Mouse (Mus musculus) embryonic facial prominence, embryonic 15.5 days (tissue): Measurements from ENCODE around the gene Cyp2t4. TPM values are rescaled to one million over a fixed set of nuclear protein-coding genes. Genes with fewer than 3 reads are reported as not detected.

Source experiments
- ATAC-seq: fragments of 200-750 bp; cut with Nextera tagmentation; 2 replicates; pipeline ENCODE4 v1.8.0; 2017; ENCODE audit warnings: low read depth, moderate TSS enrichment; ENCODE audit not compliant: insufficient number of reproducible peaks, low FRiP score, low TSS enrichment
- H3K27ac ChIP-seq: fragments of 300-500 bp; sonication (generic); replicated peaks from 2 replicates; pipeline ENCODE4 v1.5.1; 2015; ENCODE audit warnings: mild to moderate bottlenecking, inconsistent platforms
- H3K27me3 ChIP-seq: fragments of 300-500 bp; sonication (generic); 2 replicates; pipeline ENCODE4 v1.6.1; 2015; ENCODE audit warnings: inconsistent platforms
- H3K36me3 ChIP-seq: fragments of 300-500 bp; sonication (generic); 2 replicates; pipeline ENCODE4 v1.6.1; 2015; ENCODE audit warnings: mild to moderate bottlenecking, inconsistent platforms
- H3K4me1 ChIP-seq: fragments of 300-500 bp; sonication (generic); 2 replicates; pipeline ENCODE4 v1.6.1; 2015; ENCODE audit warnings: inconsistent platforms
- H3K4me2 ChIP-seq: fragments of 300-500 bp; sonication (generic); replicated peaks from 2 replicates; pipeline ENCODE4 v1.6.1; 2015; ENCODE audit warnings: mild to moderate bottlenecking, inconsistent platforms
- H3K4me3 ChIP-seq: fragments of 300-500 bp; sonication (generic); replicated peaks from 2 replicates; pipeline ENCODE4 v1.5.1; 2015; ENCODE audit warnings: mild to moderate bottlenecking, inconsistent platforms
- H3K9ac ChIP-seq: fragments of 300-500 bp; sonication (generic); 2 replicates; pipeline ENCODE4 v1.6.1; 2015; ENCODE audit warnings: inconsistent platforms
- H3K9me3 ChIP-seq: fragments of 300-500 bp; sonication (generic); replicated peaks from 2 replicates; pipeline ENCODE4 v1.6.1; 2016; ENCODE audit warnings: inconsistent platforms
- WGBS: fragments of 180-500 bp; shearing (Covaris S2); methylation state at CpG from one replicate; pipeline ENCODE4 v1.1.7; 2015; 5-methylcytosine and 5-hydroxymethylcytosine counted together
- polyA plus RNA-seq: library from polyadenylated mRNA; unstranded; fragments of >200 nt; fragmentation: Nextera tagmentation; extraction: Ambion mirVana; gene quantifications from 2 replicates; pipeline ENCODE4 v1.2.1, GENCODE M21; 2015

Gene Cyp2t4
- polyA plus RNA-seq, 1 experiment from 2014 or later: 2.1 TPM

DNA sequence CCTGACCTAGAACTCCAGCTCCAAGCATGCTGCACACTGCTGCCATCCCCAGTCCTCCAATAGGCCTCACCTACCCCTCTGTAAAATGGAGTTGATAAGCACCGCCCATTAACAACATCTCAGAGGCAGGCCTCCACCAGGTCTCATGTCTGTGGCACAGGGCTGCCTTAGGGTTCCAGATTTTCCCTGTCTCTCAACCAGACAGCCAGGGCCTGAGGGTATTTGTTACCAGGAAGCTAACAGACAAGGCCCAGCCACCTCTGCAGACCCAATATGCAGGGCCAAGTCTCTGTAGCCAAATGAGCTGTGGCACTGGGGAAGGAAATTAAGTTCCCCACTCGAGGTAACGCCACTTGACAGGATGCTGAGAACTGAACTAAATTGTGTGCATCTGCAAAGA lies 7.4 kb downstream of the Cyp2t4 start:
- peaks cover 62% of the 10 kb centered on the region for H3K4me1 ChIP-seq
- no peak overlapping the region for H3K9ac ChIP-seq
- H3K4me3 ChIP-seq: no peak overlapping the region
- H3K4me2 ChIP-seq: no peak overlapping the region
- H3K27me3 ChIP-seq: no peaks in the 10 kb centered on the region
- peaks cover 40% of the 10 kb centered on the region for H3K36me3 ChIP-seq
- H3K9me3 ChIP-seq: no peaks in the 10 kb centered on the region
- no peak for ATAC-seq
- H3K27ac ChIP-seq: no peak overlapping the region
- WGBS: 78% methylated on average over 3 of the region's 3 CpGs

DNA sequence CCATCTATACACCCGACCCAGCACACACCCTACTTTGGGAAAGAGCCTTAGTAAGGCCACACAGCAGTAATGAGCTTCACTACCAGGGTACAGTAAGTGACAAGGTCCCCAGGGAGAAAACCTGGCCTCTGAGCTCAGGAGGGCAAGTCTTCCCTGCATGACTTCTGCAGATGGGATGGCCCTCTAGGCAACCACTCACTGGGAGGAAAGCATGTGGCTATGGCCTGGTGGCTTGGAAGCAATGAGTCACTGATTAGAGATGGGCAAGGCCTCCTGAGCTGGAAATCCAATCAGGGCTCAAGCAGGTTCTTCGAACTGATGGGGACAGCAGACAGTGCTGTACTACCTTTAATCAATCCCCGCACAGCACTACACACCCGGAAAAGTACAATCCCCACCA lies 8.2 kb downstream of the Cyp2t4 start:
- ATAC-seq: no peak
- no peaks in the 10 kb centered on the region for H3K9me3 ChIP-seq
- H3K27me3 ChIP-seq: no peaks in the 10 kb centered on the region
- no peak overlapping the region for H3K9ac ChIP-seq
- H3K4me2 ChIP-seq: no peak overlapping the region
- whole genome bisulfite sequencing: 77% methylated on average over 4 of the region's 4 CpGs
- H3K36me3 ChIP-seq: peaks cover 40% of the 10 kb centered on the region
- no peak overlapping the region for H3K4me3 ChIP-seq
- peaks cover 62% of the 10 kb centered on the region for H3K4me1 ChIP-seq
- no peak overlapping the region for H3K27ac ChIP-seq

DNA sequence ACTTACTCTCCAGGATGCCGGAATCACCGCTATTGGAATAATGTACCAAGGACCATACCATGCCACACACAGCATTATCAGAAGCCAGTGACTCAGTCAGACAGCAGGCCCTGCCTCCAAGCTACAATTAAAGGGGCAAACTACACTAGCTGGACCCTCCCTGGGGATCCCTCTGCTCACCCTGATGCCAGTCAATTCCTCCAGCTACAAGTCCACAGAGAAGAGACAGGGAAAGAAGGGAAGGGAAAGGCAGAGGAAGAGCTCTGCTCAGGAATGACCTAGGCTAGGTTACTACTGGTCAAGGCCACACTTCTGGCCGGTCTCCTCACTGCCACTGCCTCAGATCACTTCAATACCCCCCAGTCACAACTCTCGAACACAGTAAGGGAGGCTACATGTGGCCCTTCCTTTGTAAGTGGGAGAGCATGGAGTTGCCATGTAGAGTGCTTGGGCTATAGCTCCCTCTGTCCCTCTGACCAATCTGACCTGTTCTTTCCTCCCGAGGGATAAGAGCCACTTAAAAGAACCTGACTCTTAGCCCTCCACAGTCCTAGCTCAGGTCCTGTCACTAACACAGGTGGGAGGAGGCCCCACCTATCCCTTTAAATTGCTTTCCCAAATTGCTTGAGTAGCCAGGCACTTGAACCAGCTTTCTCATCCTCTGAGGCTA lies 9.4 kb downstream of the Cyp2t4 start:
- peaks cover 32% of the 10 kb centered on the region for H3K36me3 ChIP-seq
- WGBS: 80% methylated on average over 5 of the region's 5 CpGs

DNA sequence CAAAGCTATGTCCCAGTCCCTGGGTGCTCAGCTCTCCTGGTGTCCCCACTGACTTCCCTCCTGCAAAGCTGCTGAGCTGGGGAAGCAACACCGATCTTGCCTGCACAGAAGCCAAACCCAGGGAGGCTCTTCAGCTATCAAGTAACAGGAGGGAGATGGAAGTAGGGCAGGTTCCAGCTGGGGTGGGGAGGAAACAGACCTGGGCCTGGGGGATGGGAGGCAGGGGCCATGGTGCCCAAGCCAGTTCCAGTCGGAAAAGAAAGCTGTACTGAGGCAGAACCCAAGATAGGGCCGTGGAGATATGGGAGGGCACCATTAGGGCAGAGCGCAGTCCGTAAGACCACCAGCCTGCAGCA lies 9.9 kb downstream of the Cyp2t4 start:
- Histone ChIP-seq H3K4me3 (peak overlapping the region; percentile 60; the same call in 1 of the 2 replicates), H3K27ac (0 out of 2 replicates have a peak overlapping the region, but pooled peaks have one; percentile 25), H3K27me3 (no peaks in the 10 kb centered on the region), H3K36me3 (peaks cover 27% of the 10 kb centered on the region), H3K4me1 (peaks cover 75% of the 10 kb centered on the region), H3K9me3 (no peaks in the 10 kb centered on the region), H3K4me2 (peak overlapping the region; percentile 70), H3K9ac (no peak overlapping the region)
- WGBS: 73% methylated on average over 5 of the region's 5 CpGs
- no peak for ATAC-seq

More for the DNA sequence above, 9.4 kb downstream of the Cyp2t4 start:
- peaks cover 71% of the 10 kb centered on the region for H3K4me1 ChIP-seq
- ATAC-seq: no peak
- no peaks in the 10 kb centered on the region for H3K9me3 ChIP-seq
- H3K27ac ChIP-seq: 0 out of 2 replicates have a peak overlapping the region, but pooled peaks have one; percentile 25
- H3K4me2 ChIP-seq: peak overlapping the region; percentile 70
- peak overlapping the region; percentile 12; the same call in 1 of the 2 replicates for H3K4me3 ChIP-seq
- H3K27me3 ChIP-seq: no peaks in the 10 kb centered on the region
- no peak overlapping the region for H3K9ac ChIP-seq

DNA sequence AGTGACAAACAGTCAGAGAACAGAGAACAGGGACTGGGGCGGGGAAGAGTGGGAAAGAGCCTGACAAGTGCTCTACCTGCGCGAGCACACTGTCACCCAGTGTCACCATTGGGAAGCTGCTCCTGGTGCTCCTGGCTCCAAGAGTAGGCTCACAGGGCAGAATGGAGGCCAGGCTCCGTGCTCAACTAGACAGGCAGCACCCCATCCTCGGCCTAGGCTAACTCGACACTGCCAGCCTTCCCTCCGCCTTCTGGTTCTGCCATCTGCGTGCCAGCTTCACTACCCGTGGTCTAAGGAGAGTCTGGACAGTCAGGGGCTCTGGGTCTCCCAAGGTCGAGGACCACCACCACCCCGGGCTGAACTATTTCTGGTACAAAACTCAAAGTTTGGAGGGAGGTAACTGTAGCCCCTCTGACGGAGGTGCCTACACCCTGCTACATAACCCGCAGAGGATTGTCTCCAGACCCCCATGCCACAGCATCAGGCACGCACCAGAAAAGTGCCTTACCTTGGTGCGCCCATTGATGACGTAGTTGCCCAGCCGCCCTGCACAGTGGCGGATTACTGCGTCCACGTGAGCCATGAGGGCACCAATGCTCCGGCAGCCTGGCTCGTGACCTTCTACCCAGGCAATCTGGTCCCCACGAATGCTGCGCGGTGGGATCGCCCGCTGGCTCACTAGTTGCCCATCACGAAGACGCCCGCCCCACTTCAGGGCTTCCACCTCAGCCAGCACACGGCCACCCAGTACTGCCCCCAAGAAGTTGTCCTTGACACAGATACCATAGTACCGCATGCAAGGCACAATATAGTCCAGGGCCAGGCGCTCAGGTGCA lies 10.8 kb downstream of the Cyp2t4 start:
- Histone ChIP-seq H3K4me3 (peak overlapping the region; percentile 60), H3K4me1 (peaks cover 76% of the 10 kb centered on the region), H3K9ac (peak overlapping the region; percentile 43; the same call in 1 of the 2 replicates), H3K9me3 (no peaks in the 10 kb centered on the region), H3K27me3 (no peaks in the 10 kb centered on the region), H3K36me3 (peaks cover 19% of the 10 kb centered on the region), H3K27ac (no peak overlapping the region), H3K4me2 (peak overlapping the region; percentile 70)
- no peak for ATAC-seq
- 83% methylated on average over 33 of the region's 33 CpGs for WGBS

DNA sequence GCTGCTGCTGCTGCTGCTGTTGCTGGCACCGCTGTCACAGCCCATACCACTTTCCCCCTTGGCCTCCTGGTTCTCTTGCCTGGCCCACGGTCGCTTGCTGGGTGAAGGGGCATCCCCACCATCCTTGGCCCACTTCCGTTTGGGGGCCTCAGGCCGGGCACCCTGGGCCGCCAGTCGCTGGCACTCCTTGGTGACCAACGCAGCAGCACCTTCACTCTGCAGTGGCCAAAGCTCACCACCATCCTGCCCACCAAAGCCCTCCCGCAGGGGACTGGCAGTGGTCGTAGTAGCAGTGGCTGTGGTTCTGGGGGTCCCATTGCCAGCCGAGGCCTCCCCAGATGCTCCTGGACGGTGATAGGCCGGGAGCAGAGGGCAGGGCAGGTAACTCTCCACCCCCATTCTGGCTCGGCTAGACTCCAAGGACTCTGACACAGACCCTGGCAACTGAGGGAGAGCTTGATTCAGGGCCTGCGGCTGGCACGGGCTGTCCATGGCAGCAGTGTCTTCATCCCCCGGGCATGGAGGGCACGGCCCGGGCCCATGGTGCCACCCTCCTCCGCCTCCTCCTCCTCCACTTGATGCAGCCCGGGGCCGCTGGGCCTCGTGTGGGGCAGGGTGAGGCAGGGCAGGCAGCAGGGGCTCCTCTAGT lies 11.6 kb downstream of the Cyp2t4 start:
- peaks cover 70% of the 10 kb centered on the region for H3K4me1 ChIP-seq
- no peak for ATAC-seq
- peaks cover 15% of the 10 kb centered on the region for H3K36me3 ChIP-seq
- peak overlapping the region; percentile 43 for H3K9ac ChIP-seq
- H3K27ac ChIP-seq: peak overlapping the region; percentile 97; the same call in 1 of the 2 replicates
- H3K4me3 ChIP-seq: peak overlapping the region; percentile 60
- no peaks in the 10 kb centered on the region for H3K27me3 ChIP-seq
- 64% methylated on average over 23 of the region's 23 CpGs for WGBS
- H3K9me3 ChIP-seq: no peaks in the 10 kb centered on the region
- peak overlapping the region; percentile 70 for H3K4me2 ChIP-seq

DNA sequence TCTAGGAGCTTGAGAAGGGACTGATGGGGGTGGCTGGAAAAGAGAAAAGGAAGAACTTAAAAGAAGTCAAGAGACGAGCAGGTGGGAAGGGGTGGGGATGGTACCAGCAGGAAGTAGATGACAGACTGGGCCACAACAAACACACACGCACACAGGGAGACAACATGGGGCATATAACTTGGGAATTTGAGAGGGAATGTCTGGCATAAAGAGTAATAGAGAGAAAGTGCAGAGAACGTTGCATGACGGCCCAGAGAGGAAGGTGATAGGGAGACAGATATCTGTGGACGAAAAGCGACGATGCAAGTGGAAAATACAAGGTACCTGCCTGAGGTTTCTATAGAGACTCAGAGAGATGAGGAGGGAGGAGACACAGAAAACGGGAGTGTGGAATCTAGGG lies 12.2 kb downstream of the Cyp2t4 start:
- no peaks in the 10 kb centered on the region for H3K9me3 ChIP-seq
- peak overlapping the region; percentile 60 for H3K4me3 ChIP-seq
- H3K9ac ChIP-seq: peak overlapping the region; percentile 43
- H3K4me2 ChIP-seq: peak overlapping the region; percentile 70
- H3K36me3 ChIP-seq: peaks cover 17% of the 10 kb centered on the region
- H3K4me1 ChIP-seq: peaks cover 65% of the 10 kb centered on the region
- no peaks in the 10 kb centered on the region for H3K27me3 ChIP-seq
- peak overlapping the region; percentile 97 for H3K27ac ChIP-seq
- ATAC-seq: no peak
- 1% methylated on average over 8 of the region's 8 CpGs for WGBS

DNA sequence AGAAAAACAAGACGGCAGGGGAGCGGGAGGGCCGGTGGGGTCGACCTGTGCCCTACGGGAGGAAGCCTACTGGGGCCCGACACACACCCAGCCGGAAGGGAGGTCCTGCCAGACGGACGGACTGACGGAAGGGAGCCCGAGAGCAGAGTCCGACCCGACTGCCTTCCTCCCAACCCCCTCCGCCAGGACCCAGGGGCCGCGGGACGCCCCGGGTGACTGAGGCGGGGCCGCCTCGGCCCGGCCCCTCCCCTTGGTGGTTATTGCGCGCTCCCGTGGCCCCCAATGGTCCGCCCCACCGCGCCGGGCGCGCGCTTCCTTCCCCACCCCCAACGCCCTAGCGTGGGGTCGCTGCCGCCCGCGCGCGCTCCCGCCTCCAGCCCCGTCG lies 12.7 kb downstream of the Cyp2t4 start:
- peak overlapping the region; percentile 97 for H3K27ac ChIP-seq
- no peaks in the 10 kb centered on the region for H3K27me3 ChIP-seq
- WGBS: under 1% methylated on average over 38 of the region's 43 CpGs
- H3K4me1 ChIP-seq: peaks cover 59% of the 10 kb centered on the region
- peak overlapping the region; percentile 43 for H3K9ac ChIP-seq
- peak overlapping the region; percentile 70 for H3K4me2 ChIP-seq
- peak overlapping the region; percentile 60 for H3K4me3 ChIP-seq
- ATAC-seq: peak; percentile 77
- no peaks in the 10 kb centered on the region for H3K9me3 ChIP-seq
- H3K36me3 ChIP-seq: peaks cover 17% of the 10 kb centered on the region

DNA sequence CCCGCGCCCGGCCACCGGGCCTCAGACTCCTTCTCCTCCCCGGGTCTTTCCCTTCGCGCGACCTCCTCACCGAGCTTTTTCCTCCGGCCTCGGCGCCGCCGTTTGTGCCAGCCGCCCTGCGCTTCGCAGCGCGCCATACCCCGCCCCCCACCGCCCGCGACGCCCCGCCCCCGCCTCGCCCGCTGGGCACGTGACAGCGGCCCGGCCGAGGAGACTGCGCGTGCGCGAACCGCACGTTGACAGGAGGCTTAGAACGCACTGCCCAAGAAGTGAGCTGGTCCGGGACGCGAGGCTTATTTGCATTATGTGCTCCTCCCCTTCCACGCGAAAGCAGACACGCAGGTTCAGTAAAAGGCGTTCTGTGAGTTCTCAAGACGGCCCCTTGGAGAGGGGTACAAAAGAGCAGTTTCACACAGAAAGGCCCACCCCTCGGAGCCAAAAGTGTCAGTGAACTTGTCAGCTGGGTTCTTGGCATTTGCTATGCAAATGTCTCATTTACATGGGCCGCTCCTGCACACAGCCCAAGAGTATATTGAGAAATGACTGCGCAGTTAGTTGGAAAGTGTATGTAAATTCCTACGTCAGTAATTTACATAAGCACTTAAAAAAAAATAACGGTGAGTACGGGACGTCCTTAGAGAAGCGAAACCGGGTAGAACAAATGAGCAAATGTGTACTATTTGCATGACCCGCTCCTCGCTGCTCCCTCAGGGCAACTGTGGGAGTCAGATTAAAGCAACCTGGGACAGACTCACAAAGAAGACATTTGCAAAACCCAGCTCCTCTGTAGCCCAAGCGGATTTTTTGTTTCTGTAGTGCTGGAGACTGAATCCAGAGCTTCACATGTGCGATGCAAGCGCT lies 13.3 kb downstream of the Cyp2t4 start, which contains the start of gene Egln2:
Egln2 (minus strand) TSS at position 189 of the 861 bp plus-strand sequence.
- peak within 1 kb of the TSS; percentile 60 for H3K4me3 ChIP-seq
- H3K4me1 ChIP-seq: peaks cover 53% of the 10 kb centered on the region
- under 1% methylated on average over 61 of the region's 61 CpGs for WGBS
- H3K36me3 ChIP-seq: peaks cover 19% of the 10 kb centered on the region
- no peaks in the 10 kb centered on the region for H3K27me3 ChIP-seq
- H3K27ac ChIP-seq: peak within 1 kb of the TSS; percentile 97
- peak; percentile 87 for ATAC-seq
- H3K9me3 ChIP-seq: no peaks in the 10 kb centered on the region
- H3K4me2 ChIP-seq: peak within 1 kb of the TSS; percentile 70
- H3K9ac ChIP-seq: peak within 1 kb of the TSS; percentile 43

DNA sequence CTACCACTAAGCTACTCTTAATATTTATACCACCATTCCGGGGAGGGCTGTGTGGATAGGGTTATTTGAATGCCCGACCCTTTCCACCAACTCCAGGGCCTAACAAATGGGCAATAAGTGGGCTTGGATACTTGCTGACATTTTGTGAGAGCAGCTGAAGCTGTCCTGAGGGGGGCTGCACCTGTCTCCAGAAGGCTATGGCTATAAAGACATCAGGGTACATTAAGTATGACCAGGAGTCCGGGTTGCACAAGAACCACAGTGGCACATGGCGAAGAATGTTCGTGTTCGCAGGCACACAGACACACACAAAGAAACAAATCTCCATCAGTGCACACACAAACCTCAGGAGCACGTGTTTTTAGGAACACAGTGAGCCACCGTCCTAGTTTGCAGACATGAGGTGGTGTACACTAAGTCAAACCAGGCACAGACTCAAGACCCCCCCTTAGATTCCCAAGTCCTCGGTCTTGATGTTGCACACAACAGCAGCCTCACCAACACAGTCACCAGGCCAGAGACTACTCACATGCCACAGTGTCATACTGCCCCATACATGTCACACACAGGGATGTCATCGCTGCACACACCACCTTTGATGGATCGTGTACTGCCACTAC lies 14.1 kb downstream of the Cyp2t4 start:
- no peak for ATAC-seq
- Histone ChIP-seq H3K9me3 (no peaks in the 10 kb centered on the region), H3K4me1 (peaks cover 46% of the 10 kb centered on the region), H3K4me2 (peak overlapping the region; percentile 70), H3K4me3 (peak overlapping the region; percentile 60), H3K9ac (peak overlapping the region; percentile 31), H3K36me3 (peaks cover 26% of the 10 kb centered on the region), H3K27ac (peak overlapping the region; percentile 97), H3K27me3 (no peaks in the 10 kb centered on the region)
- WGBS: 67% methylated on average over 11 of the region's 11 CpGs
